Mouse (Mus musculus): ENCODE data around the gene Rnf166. TPM values are rescaled to one million over a fixed set of nuclear protein-coding genes. Genes with fewer than 3 reads are reported as not detected.

Gene Rnf166
- polyA plus RNA-seq, 1 experiment from 2014 or later: 38.5 TPM

- H3K4me3 ChIP-seq (replicated peaks): no peak within 1 kb of the TSS
- H3K27me3 ChIP-seq (replicated peaks): no peaks in the 10 kb centered on the region
- ATAC-seq (ENCODE audit: insufficient read depth, low FRiP score, low read depth): peak; percentile 47
- H3K4me2 ChIP-seq: no peak within 1 kb of the TSS
- 0 out of 2 replicates have a peak, but pooled peaks cover 3% of the 10 kb centered on the region for H3K36me3 ChIP-seq
- 69% methylated on average over 14 of the region's 14 CpGs for WGBS
- H3K9me3 ChIP-seq: no peaks in the 10 kb centered on the region
- H3K9ac ChIP-seq: no peak within 1 kb of the TSS
- H3K27ac ChIP-seq: peak within 1 kb of the TSS; percentile 46; the same call in 1 of the 2 replicates
- 0 out of 2 replicates have a peak, but pooled peaks cover 4% of the 10 kb centered on the region for H3K4me1 ChIP-seq
Measured at GRCm38 (mm10) chr8:122421376-122422070, 54.3 kb downstream of the Rnf166 start, which contains the start of gene Il17c. Gene Il17c (plus strand): TSS chr8:122422020.

DNA sequence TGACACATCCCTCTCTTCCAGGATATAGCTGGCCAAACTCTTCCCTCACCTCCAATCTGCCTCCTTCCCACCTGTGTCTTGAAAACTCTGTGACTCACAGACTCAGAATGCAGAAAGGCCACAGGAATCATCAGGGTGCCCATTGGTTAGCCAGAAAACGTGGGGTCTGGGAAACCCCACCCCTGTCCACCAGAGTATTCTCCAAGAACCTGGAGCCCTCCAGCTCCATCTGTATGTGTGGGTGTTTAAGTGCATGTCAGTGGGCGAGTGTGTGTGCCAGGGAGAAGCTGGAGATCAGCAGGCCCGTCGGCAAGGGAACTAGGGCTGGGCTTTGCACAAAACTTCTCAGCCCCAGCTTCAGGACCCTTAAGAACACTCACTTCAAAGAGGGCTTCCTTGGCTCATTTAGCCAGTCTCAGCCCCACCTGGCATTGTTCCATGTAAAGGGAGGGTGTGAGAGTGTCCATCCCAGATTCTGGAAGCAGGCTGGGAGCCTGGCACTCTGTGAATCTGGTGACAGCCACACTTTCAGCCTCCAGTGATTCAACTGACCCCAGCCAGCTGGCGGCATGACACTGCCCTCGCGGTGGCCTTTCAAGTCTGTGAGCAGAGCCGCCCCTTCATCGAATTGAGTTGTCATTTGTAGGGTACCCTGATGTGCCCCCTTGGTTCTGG, 55.8 kb downstream of the Rnf166 start:
- Histone ChIP-seq H3K4me3 (replicated peaks) (no peak overlapping the region), H3K4me1 (0 out of 2 replicates have a peak, but pooled peaks cover 4% of the 10 kb centered on the region), H3K9ac (no peak overlapping the region), H3K36me3 (peaks cover 17% of the 10 kb centered on the region), H3K4me2 (no peak overlapping the region), H3K9me3 (no peaks in the 10 kb centered on the region), H3K27me3 (replicated peaks) (no peaks in the 10 kb centered on the region), H3K27ac (no peak overlapping the region)
- WGBS: 65% methylated on average over 9 of the region's 9 CpGs
- no peak for ATAC-seq (ENCODE audit: insufficient read depth, low FRiP score, low read depth)

Small RNAs within 50 kb of the gene (microRNA-seq; reads per million reads assigned to microRNA genes)
- gene Gm24366: not detected

Other genes starting within 250 kb of the Rnf166 start
- 5.6 and 5.7 TPM in 2 replicates for gene Zfpm1, start 193.9 kb downstream of the Rnf166 start, polyA plus RNA-seq (2015; fragmentation: Nextera tagmentation; extraction: Ambion mirVana)
- gene Trhr2, start 115.3 kb downstream of the Rnf166 start, polyA plus RNA-seq (2015; fragmentation: Nextera tagmentation; extraction: Ambion mirVana): not detected in 2 replicates
- 48.7 and 48.9 TPM in 2 replicates for gene Zc3h18, start 99.5 kb downstream of the Rnf166 start, polyA plus RNA-seq (2015; fragmentation: Nextera tagmentation; extraction: Ambion mirVana)
- not detected in 2 replicates for gene Il17c, start 54.0 kb downstream of the Rnf166 start, polyA plus RNA-seq (2015; fragmentation: Nextera tagmentation; extraction: Ambion mirVana)
- 238 and 267 TPM in 2 replicates for gene Cyba, start 43.1 kb downstream of the Rnf166 start, polyA plus RNA-seq (2015; fragmentation: Nextera tagmentation; extraction: Ambion mirVana)
- 38.7 and 43.7 TPM in 2 replicates for gene Mvd, start 32.6 kb downstream of the Rnf166 start, polyA plus RNA-seq (2015; fragmentation: Nextera tagmentation; extraction: Ambion mirVana)
- gene Snai3, start 15.3 kb downstream of the Rnf166 start, polyA plus RNA-seq (2015; fragmentation: Nextera tagmentation; extraction: Ambion mirVana): 0.31 and 0.70 TPM in 2 replicates
- 44.8 and 45.6 TPM in 2 replicates for gene Ctu2, start 79 bp upstream of the Rnf166 start, polyA plus RNA-seq (2015; fragmentation: Nextera tagmentation; extraction: Ambion mirVana)
- gene Piezo1, start 75.3 kb upstream of the Rnf166 start, polyA plus RNA-seq (2015; fragmentation: Nextera tagmentation; extraction: Ambion mirVana): 12.8 and 16.3 TPM in 2 replicates
- gene Cdt1, start 92.0 kb upstream of the Rnf166 start, polyA plus RNA-seq (2015; fragmentation: Nextera tagmentation; extraction: Ambion mirVana): 34.9 and 37.0 TPM in 2 replicates
- 354 and 399 TPM in 2 replicates for gene Aprt, start 100.8 kb upstream of the Rnf166 start, polyA plus RNA-seq (2015; fragmentation: Nextera tagmentation; extraction: Ambion mirVana)
- 11.9 and 13.1 TPM in 2 replicates for gene Galns, start 135.4 kb upstream of the Rnf166 start, polyA plus RNA-seq (2015; fragmentation: Nextera tagmentation; extraction: Ambion mirVana)
- gene Trappc2l, start 135.6 kb upstream of the Rnf166 start, polyA plus RNA-seq (2015; fragmentation: Nextera tagmentation; extraction: Ambion mirVana): 49.7 and 61.8 TPM in 2 replicates
- gene Pabpn1l, start 146.7 kb upstream of the Rnf166 start, polyA plus RNA-seq (2015; fragmentation: Nextera tagmentation; extraction: Ambion mirVana): 0.12 TPM in 1 of 2 replicates, not detected in the other
- 4.5 and 4.8 TPM in 2 replicates for gene Cbfa2t3, start 223.0 kb upstream of the Rnf166 start, polyA plus RNA-seq (2015; fragmentation: Nextera tagmentation; extraction: Ambion mirVana)

All from stomach, embryonic 15.5 days (tissue).